Mouse (Mus musculus) telencephalon, adult 2 months (tissue): ENCODE data around the gene C1s2.
"Not testable (repeated sequence)": the region's sequence is repeated elsewhere in the genome, so short reads cannot be mapped to it uniquely, and the experiment has no call there.

Experiments used
- DNase-seq: peaks from one replicate; pipeline ENCODE4 v3.0.0-alpha.2; 2011; ENCODE audit warnings: low read depth, low spot score

C1s2 gene

DNA sequence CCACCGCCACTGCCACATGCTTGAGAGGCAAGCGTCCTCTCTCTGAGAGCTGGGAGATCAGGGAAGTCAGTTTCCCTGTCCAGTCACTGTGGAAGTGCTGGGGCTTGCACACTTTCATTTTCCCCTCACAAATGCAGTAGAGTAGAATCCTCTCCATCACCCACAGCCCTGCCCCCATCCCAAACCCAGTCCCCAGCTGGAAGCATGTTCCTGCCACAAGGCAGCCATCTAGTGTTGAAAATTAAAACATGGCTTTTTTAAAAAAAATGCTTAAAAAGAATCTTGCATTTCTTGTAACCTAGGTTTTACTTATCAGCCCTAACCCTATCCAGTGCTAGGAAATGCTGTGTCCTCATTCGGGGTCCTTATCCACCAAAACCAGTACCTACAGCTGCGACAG, 4.2 kb upstream of the C1s2 start:
- no peak for DNase-seq

DNA sequence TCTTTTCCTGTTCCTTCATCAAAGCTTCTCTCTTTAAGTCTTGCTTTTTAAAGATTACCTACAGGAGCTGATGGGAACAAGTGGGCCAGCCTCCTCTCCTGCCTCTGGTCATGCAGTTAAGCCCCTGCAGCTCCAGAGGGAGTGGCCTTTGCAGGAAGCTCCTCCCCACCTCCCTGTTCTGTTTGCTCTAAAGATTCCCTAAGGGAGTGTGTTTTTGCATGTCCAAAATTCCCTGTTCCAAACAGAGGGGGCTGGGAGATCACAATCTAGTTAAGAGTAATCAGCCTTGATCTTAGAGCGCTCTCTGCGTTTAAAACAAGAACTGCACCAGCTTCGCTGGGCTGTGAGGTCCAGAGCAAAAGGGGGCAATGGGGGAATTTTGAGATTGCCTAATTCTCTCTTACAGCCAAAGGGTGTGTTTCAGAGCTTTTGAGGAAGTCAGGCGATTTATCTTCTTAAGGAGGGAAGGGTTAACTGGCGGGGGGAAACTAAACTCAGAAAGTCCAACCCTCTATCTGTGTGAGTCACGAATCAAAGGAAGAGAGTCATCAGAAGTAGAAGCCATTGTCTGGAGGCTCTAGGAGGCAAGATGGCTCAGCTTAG, 1.1 kb upstream of the C1s2 start:
- not testable (repeated sequence) for DNase-seq

DNA sequence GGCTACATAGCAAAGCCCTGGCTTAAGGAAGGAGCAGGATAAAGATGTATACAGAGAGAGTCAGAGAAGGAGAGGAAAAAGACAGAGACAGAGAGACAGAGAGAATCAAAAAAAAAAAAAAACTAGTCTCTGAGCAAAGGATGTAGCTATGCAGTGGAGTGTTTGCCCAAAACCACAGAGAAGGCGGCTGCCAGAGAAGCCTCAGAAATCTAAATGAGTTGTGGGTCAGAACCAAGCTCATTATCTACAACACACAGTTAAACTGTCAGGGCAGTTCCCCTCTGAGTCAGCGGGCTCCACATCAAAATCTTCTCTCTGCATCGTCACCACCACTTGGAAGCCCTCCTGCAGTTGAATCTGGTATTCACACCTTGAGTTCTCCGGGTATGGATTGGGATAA, 5.1 kb downstream of the C1s2 start:
- no peak for DNase-seq

DNA sequence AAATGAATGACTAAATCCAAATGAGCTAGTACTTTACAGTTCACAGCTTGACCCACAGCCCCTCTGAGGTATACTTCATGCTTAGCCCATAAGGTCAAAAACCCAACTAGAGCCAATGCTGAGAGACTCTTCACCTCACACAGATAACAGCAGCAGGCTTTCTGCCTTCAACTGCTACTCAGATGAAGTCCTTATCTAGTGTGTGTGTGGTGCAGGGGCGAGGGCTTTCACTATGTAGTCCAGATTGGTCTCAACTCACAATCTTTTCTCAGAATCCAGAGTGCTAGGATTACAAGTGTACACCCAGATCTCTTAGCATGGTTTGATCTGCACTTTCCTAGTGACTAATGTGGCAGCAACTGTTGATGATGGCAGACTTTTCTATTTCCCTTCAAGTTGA, 9.7 kb downstream of the C1s2 start:
- DNase-seq = not testable (repeated sequence)

DNA sequence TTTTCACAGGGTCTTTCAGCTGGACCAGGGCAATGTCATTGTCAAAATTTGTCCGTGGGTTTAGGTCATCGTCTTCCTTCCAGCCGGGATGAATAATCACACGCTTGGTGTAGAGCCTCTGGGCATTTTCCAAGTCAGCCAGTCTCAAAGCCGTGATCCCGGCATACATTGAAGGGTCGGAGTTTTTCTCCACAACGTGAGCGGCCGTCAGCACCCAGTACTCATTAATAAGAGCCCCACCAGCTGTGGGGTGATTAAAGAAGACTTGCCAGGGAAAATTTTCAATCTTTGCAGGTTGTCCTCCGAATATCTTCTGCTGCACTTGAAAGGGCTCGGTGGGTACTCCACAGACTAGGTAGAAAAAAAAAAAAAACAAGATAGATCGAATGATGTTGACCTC, 10.3 kb downstream of the C1s2 start:
- no peak for DNase-seq

DNA sequence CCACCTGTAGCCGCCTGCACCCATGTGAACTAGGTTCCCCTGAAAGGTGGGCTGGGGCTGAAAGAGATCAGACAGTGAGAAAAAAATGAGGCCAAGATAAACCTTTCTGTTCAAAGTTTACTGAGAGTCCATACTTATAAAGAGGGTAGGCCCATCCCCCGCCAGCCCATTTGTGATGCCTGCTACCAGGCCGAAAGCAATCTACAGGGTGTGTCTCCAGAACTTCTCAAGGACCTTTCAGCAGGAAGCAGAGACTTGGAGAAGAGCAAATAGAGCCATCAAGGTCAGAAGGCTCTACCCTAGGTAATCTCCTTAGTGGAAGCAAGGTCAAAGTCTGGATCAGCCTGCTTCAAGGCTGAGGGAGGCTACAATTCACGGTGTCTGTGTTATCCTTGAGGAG, 33.9 kb downstream of the C1s2 start:
- no peak for DNase-seq

DNA sequence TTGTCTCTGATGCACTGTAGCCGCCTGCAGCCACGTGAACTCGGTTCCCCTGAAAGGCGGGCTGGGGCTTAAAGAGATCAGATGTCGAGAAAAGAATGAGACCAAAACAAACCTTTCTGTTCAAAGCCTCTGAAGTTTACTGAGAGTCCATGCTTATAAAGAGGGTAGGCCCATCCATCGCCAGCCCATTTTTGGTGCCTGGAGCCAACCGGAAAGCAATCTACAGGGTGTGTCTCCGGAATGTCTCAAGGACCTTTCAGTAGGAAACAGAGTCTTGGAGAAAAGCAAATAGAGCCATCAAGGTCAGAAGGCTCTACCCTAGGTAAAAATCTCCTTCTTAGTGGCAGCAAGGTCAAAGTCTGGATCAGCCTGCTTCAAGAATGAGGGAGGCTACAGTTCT, 42.8 kb downstream of the C1s2 start:
- DNase-seq = no peak

DNA sequence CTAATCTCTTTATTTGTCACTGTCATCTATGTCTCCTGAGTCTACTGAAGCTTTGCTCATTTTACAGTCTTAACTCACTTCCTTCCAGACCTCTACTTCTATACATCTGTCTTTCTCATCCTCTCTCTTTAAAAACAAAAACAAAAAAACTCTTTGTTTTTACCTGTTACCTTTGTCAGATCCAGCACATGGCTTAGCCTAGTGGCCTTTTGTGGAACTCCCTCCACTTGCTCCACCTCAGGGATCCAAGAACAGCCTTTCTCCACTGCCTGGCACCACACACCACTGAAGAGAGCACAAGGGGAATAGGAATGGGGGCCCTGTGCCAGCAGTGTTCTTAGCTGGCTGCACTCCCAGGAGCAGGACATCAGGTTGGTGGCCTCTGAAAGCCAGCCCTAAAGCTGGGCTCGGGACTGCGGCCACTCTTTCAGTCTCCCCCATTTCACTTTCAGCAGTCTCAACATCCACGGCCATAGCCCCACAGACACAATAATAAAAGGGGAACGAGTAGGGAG, 43.6 kb downstream of the C1s2 start:
- no peak for DNase-seq

DNA sequence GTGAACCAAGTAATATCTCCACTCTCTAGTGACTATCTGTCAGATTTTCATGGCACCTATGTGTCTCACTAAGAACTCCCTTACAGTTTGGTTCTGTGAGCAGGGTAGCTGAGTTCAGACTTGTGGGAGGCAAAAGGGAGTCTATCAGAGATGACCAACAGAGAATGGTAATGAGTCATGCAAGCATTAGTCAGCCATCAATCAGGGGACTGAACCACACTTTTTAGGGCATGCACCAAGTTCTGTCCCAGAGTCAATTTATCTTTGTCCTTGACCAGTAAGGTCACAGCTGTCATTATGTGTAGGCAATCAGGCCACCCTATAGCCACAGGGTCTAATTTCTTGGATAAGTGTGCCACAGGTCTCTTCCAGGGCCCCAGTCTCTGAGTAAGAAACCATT, 47.1 kb downstream of the C1s2 start:
- no peak for DNase-seq

DNA sequence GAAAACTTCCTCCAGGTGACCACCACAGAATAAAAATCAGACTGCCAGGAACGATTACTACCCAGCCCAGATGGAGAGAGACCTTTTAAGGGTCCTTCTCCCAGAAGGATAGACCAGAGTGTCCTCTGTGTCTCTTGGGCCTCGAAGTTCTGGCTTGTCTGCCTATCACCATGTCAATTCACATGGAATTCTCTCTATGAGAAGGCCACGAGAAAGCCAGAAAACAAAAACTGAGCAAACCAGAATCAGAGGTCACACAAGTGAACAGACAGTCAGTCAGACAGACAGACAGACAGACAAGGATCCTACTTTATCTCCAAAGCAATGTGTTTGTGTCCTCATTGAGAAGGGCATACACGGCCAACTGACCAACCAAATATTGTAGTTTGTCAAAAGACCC, 49.6 kb downstream of the C1s2 start:
- no peak for DNase-seq

DNA sequence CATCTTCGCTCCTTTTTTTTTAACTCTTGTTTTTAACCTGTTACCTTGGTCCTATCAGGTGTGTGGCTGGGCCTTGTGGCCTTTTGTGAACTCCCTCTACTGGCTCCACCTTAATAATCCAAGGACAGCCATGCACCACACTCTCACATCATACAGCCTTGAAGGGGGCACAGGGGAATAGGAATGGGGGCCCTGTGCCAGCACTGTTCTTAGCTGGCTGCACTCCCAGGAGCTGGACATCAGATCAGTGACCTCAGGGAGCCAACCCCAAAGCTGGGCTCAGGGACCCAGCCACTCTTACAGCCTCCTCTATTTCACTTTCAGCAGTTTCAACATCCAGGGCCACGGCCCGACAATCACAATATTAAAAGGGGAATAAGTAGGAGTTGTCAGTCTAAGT, 50.1 kb downstream of the C1s2 start:
- no peak for DNase-seq

DNA sequence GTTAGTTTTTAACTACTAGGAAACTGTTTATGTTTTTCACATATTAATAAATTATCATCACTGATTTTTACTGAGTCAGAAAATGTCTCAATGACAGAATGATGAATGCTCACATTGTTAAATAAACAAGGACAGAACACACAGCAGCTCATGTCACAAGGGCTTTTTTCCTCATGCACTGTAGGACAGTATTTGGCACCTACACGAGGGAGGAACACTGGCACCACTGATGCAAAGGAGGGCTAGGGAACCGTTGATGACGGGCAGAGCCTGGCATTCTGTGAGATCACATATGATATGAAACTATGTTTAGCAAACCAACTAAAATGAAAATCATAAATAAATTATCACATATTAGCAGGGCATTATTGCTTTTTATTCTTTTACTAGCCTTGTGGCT, 51.0 kb downstream of the C1s2 start:
- no peak for DNase-seq

DNA sequence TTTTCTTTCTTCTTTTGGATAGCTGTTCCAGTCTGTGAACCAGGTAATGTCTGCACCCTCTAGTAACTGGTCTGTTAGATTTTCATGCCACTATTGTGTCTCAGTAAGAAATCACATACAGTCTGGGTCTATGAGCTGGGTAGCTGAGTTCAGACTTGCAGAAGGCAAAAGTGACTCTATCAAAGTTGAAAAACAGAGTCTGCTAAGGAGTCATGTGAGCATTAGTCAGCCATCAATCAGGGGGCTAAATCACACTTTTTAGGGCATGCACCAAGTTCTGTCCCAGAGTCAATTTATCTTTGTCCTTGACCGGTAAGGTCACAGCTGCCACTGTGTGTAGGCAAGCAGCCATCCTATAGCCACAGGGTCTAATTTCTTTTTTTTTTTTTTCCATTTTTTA, 53.7 kb downstream of the C1s2 start:
- DNase-seq = no peak

DNA sequence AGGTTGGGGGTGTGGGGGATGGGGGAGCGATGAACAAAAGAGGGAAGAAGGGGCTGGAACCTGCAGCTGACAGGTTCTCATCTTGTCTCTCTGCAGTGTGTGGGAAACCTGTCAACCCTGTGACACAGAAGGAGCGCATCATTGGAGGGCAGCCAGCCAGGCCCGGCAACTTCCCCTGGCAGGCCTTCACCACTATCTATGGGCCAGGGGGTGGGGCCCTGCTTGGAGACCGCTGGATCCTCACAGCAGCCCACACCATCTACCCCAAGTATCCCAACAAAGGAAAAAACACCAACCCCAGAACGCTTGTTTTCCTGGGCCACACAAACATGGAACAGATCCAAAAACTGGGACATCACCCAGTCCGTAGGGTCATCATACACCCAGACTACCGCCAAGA, 55.7 kb downstream of the C1s2 start:
- DNase-seq = not testable (repeated sequence)

DNA sequence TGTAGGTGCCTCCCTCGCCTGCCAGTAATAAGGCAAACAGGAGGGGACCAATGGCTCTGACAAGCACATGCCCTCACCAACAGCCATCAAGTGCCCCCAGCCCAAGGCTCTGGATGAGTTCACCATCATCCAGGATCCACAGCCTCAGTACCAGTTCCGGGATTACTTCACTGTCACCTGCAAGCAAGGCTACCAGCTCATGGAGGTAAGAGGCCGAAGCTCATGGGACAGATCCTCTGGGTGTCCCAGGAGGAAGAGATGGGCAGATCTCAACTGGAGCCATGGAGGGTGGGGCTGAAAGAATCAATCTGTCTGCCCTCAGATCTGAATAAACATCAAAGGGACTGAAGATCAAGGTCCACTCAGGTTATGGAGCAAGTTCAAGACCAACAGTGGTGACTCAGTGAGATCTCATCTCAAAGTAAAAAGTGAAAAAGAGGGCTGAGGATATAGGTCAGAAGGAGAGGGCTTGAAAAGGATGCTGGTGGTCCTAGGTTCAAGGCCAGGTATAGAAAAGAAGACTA, 60.7 kb downstream of the C1s2 start:
- not testable (repeated sequence) for DNase-seq
